Mouse (Mus musculus): Measurements from ENCODE around the gene Rhag. TPM values are rescaled to one million over a fixed set of nuclear protein-coding genes. Genes with fewer than 3 reads are reported as not detected.

Rhag gene
- polyA plus RNA-seq, 1 experiment from 2014 or later: 0.74 TPM

DNA sequence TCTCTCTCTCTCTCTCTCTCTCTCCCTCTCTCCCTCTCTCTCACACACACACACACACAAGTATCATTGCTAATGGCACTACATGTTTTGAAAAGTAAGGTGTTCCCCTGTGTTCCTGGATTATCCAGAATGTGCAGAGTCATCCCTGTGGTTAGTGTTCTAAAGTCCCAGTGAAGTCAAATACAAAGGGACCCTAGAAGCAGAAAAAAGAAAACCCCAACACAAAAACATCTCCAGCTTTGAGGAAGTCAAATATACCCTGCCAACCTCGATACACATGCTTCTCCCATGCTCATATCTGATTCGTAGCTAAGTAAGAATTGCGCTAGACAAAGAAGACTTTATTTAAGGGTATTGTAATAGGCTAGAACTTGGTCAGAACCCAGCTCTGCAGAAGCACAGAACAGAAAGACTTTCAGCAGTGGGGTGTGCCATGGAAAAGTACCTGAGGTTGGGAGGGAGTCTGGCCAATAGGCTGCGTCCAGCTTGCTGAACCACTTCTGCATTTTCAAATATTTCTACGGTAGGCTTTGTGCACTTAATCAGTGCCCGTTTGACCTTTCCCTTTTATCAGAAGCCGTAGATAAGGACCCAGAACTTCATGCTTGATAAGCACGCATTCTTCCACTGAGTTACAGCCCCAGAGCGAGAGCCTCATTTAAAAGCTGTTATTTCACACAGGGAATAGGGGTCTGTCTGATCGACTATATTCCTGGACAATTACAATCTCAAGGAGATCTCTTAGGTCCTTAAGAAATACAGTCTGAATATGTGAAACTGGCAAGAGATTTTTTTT, 58.2 kb downstream of the Rhag start:
- Histone ChIP-seq H3K27ac (ENCODE audit: low read length) (no peak overlapping the region), H3K9ac (ENCODE audit: low read length) (no peak overlapping the region), H3K9me3 (replicated peaks; ENCODE audit: control insufficient read depth, low read length) (no peaks in the 10 kb centered on the region), H3K4me2 (ENCODE audit: low read depth, low read length) (peak overlapping the region; percentile 40), H3K4me1 (ENCODE audit: control insufficient read depth, insufficient read depth, low read length) (peaks cover 6% of the 10 kb centered on the region; the same call in 1 of the 2 replicates), H3K36me3 (ENCODE audit: control insufficient read depth, insufficient read depth) (no peaks in the 10 kb centered on the region), H3K4me3 (ENCODE audit: low read length) (0 out of 2 replicates have a peak overlapping the region, but pooled peaks have one; percentile 4), H3K27me3 (ENCODE audit: control insufficient read depth, insufficient read depth, low read length) (no peaks in the 10 kb centered on the region)
- WGBS: 16% methylated on average over 10 of the region's 10 CpGs
- no peak for ATAC-seq (replicated peaks; ENCODE audit: extremely low read depth, insufficient read depth, low FRiP score)

DNA sequence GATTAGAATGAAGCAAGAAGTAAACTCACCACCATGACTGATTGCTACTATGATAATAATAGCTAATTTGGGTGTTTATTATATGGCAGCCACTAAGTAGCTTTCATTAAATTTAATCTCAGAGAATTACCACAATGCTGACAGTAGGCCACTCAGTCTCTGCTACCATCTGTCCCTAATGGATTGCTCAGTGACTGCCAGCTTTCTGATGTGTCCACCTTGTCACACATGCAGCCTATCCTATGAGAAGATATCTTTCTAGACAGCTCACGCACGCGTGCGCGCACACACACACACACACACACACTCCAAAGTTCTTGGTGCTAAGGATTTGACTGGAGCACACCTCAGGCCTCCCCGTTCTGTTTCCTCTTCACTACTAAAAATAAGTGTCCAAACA, 61.7 kb downstream of the Rhag start:
- Histone ChIP-seq H3K9ac (ENCODE audit: low read length) (no peak overlapping the region), H3K4me1 (ENCODE audit: control insufficient read depth, insufficient read depth, low read length) (peaks cover 10% of the 10 kb centered on the region; the same call in 1 of the 2 replicates), H3K9me3 (replicated peaks; ENCODE audit: control insufficient read depth, low read length) (no peaks in the 10 kb centered on the region), H3K27me3 (ENCODE audit: control insufficient read depth, insufficient read depth, low read length) (no peaks in the 10 kb centered on the region), H3K4me2 (ENCODE audit: low read depth, low read length) (no peak overlapping the region), H3K36me3 (ENCODE audit: control insufficient read depth, insufficient read depth) (no peaks in the 10 kb centered on the region), H3K4me3 (ENCODE audit: low read length) (no peak overlapping the region), H3K27ac (ENCODE audit: low read length) (no peak overlapping the region)
- 92% methylated on average over 6 of the region's 6 CpGs for WGBS
- ATAC-seq (replicated peaks; ENCODE audit: extremely low read depth, insufficient read depth, low FRiP score): no peak

DNA sequence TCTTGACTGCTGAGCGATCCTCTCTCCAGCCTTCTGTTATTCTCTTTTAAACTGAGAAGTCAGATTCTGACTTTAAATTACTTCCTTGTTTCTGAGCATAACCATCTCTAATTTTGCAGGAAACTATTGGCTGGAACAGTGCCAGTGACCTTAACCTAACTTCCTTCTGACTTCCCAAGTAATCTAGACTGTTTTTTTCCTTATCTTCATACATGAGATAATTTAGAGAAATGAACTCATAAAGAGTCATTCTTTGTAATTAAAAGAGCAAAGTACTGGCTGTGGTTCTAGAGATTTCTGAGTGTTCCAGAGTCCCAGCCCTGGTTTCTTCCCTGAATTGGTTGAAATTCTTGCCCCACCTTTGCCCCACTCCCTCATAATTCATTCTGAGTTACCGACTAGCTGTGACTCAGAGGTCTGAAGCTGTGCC, 62.7 kb downstream of the Rhag start:
- WGBS: 38% methylated on average over 2 of the region's 2 CpGs
- H3K27me3 ChIP-seq (ENCODE audit: control insufficient read depth, insufficient read depth, low read length): no peaks in the 10 kb centered on the region
- H3K9me3 ChIP-seq (replicated peaks; ENCODE audit: control insufficient read depth, low read length): no peaks in the 10 kb centered on the region
- no peak overlapping the region for H3K4me3 ChIP-seq (ENCODE audit: low read length)
- ATAC-seq (replicated peaks; ENCODE audit: extremely low read depth, insufficient read depth, low FRiP score): no peak
- no peak overlapping the region for H3K4me2 ChIP-seq (ENCODE audit: low read depth, low read length)
- H3K9ac ChIP-seq (ENCODE audit: low read length): no peak overlapping the region
- H3K27ac ChIP-seq (ENCODE audit: low read length): no peak overlapping the region
- H3K4me1 ChIP-seq (ENCODE audit: control insufficient read depth, insufficient read depth, low read length): peaks cover 18% of the 10 kb centered on the region
- H3K36me3 ChIP-seq (ENCODE audit: control insufficient read depth, insufficient read depth): no peaks in the 10 kb centered on the region

DNA sequence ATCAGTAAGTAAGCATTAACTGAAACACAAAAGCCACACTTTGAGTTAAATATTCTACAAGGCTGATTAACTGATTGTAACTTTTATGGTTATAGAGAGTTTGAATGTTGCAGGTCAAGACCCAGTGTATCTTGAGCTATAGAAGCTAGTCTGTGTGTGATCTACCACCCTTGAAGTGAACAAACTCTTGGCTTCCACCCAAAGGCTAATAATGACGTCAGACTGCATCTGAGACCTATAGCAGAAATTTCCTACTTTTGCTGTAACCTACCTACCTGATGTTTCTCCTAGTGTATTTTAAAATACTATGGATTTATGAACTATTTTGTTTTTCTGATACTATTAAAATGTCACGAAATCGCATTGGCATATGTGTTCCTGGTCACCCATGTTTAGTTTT, 63.8 kb downstream of the Rhag start:
- Histone ChIP-seq H3K4me1 (ENCODE audit: control insufficient read depth, insufficient read depth, low read length) (peaks cover 12% of the 10 kb centered on the region), H3K4me3 (ENCODE audit: low read length) (no peak overlapping the region), H3K4me2 (ENCODE audit: low read depth, low read length) (no peak overlapping the region), H3K27ac (ENCODE audit: low read length) (no peak overlapping the region), H3K36me3 (ENCODE audit: control insufficient read depth, insufficient read depth) (no peaks in the 10 kb centered on the region), H3K9ac (ENCODE audit: low read length) (no peak overlapping the region), H3K9me3 (replicated peaks; ENCODE audit: control insufficient read depth, low read length) (no peaks in the 10 kb centered on the region), H3K27me3 (ENCODE audit: control insufficient read depth, insufficient read depth, low read length) (no peaks in the 10 kb centered on the region)
- no peak for ATAC-seq (replicated peaks; ENCODE audit: extremely low read depth, insufficient read depth, low FRiP score)
- 75% methylated on average over 3 of the region's 3 CpGs for WGBS

GRCm38 (mm10) chr17:40875568-40875967, 64.6 kb downstream of the Rhag start:
- WGBS: 89% methylated on average over 1 of the region's 1 CpGs
- Histone ChIP-seq H3K4me2 (ENCODE audit: low read depth, low read length) (no peak overlapping the region), H3K27ac (ENCODE audit: low read length) (no peak overlapping the region), H3K27me3 (ENCODE audit: control insufficient read depth, insufficient read depth, low read length) (no peaks in the 10 kb centered on the region), H3K9me3 (replicated peaks; ENCODE audit: control insufficient read depth, low read length) (no peaks in the 10 kb centered on the region), H3K4me1 (ENCODE audit: control insufficient read depth, insufficient read depth, low read length) (peaks cover 12% of the 10 kb centered on the region), H3K36me3 (ENCODE audit: control insufficient read depth, insufficient read depth) (no peaks in the 10 kb centered on the region), H3K9ac (ENCODE audit: low read length) (no peak overlapping the region), H3K4me3 (ENCODE audit: low read length) (no peak overlapping the region)
- no peak for ATAC-seq (replicated peaks; ENCODE audit: extremely low read depth, insufficient read depth, low FRiP score)

- Histone ChIP-seq H3K9me3 (replicated peaks; ENCODE audit: control insufficient read depth, low read length) (no peaks in the 10 kb centered on the region), H3K9ac (ENCODE audit: low read length) (peak overlapping the region; percentile 29; the same call in 1 of the 2 replicates), H3K27ac (ENCODE audit: low read length) (no peak overlapping the region), H3K4me2 (ENCODE audit: low read depth, low read length) (peak overlapping the region; percentile 80), H3K4me3 (ENCODE audit: low read length) (peak overlapping the region; percentile 91), H3K27me3 (ENCODE audit: control insufficient read depth, insufficient read depth, low read length) (no peaks in the 10 kb centered on the region), H3K36me3 (ENCODE audit: control insufficient read depth, insufficient read depth) (no peaks in the 10 kb centered on the region), H3K4me1 (ENCODE audit: control insufficient read depth, insufficient read depth, low read length) (peaks cover 15% of the 10 kb centered on the region)
- WGBS: 27% methylated on average over 3 of the region's 3 CpGs
- no peak for ATAC-seq (replicated peaks; ENCODE audit: extremely low read depth, insufficient read depth, low FRiP score)
These were observed 66.8 kb downstream of the Rhag start for GRCm38 (mm10) chr17:40877741-40878140.

DNA sequence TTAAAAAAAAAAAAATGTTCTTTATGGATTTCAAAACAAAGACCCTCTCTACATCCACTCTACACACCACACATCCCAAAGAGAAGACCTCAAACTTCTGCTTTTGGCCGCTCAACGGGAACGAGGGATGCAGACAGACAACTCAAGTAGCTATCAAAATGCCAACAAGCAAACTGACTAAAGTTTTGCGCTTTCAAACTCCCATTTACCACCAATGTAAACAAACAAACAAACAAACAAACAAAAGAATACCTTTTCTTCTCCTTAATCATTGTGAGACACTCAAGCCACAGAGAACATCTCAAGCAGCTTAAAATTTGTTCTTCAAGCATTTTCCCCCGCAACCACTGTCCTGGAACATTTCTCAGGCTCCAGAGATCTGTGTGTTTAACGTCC, 68.6 kb downstream of the Rhag start:
- Histone ChIP-seq H3K36me3 (ENCODE audit: control insufficient read depth, insufficient read depth) (no peaks in the 10 kb centered on the region), H3K4me2 (ENCODE audit: low read depth, low read length) (peak overlapping the region; percentile 80), H3K4me1 (ENCODE audit: control insufficient read depth, insufficient read depth, low read length) (peaks cover 15% of the 10 kb centered on the region), H3K4me3 (ENCODE audit: low read length) (peak overlapping the region; percentile 91), H3K27ac (ENCODE audit: low read length) (peak overlapping the region; percentile 82; the same call in 1 of the 2 replicates), H3K9me3 (replicated peaks; ENCODE audit: control insufficient read depth, low read length) (no peaks in the 10 kb centered on the region), H3K9ac (ENCODE audit: low read length) (peak overlapping the region; percentile 92), H3K27me3 (ENCODE audit: control insufficient read depth, insufficient read depth, low read length) (no peaks in the 10 kb centered on the region)
- ATAC-seq (replicated peaks; ENCODE audit: extremely low read depth, insufficient read depth, low FRiP score): no peak
- 5% methylated on average over 6 of the region's 6 CpGs for WGBS

DNA sequence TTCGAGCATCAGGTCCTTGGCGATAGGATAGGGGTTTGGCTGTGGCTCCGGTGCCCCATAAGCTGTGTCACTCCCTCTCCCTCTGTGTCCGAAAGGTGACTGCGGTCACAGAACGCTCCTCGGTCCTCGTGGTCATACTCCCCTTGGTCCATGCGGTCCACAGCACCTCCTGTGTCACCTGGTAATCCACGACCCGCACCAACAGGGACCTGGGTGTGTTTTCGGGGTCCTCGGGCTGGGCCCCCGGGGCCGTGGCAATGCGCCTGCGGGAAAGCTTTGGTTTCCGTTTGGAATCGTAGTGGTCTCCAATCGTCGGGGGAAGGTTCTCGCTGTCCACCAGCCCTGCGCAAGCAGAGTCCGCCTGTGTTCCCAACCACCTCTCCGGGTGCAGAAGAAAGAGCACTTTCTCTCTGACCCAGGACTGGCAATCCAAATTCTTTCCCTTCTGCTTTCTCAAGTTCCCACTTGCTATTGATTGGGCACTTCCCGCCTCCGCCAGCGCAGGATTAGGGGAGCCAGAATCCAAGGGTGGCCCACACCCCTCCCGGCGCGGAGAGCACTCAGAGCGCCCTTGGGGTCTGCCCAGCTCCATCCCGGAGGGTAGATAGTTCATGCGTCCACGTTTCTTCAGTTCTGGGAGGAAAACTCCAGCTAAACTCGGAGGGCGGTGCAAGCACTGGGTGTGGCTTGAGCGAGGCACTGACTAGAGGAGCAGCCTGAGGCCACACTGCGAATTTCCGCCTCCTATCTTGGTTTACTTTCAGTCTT, 69.2 kb downstream of the Rhag start, which contains the start of gene 9130008F23Rik:
9130008F23Rik (minus strand) TSS at position 636 of the 768 bp plus-strand sequence.
- H3K36me3 ChIP-seq (ENCODE audit: control insufficient read depth, insufficient read depth): no peaks in the 10 kb centered on the region
- H3K4me2 ChIP-seq (ENCODE audit: low read depth, low read length): peak within 1 kb of the TSS; percentile 80
- under 1% methylated on average over 40 of the region's 40 CpGs for WGBS
- peak within 1 kb of the TSS; percentile 82 for H3K27ac ChIP-seq (ENCODE audit: low read length)
- peaks cover 15% of the 10 kb centered on the region for H3K4me1 ChIP-seq (ENCODE audit: control insufficient read depth, insufficient read depth, low read length)
- H3K9ac ChIP-seq (ENCODE audit: low read length): peak within 1 kb of the TSS; percentile 92
- H3K27me3 ChIP-seq (ENCODE audit: control insufficient read depth, insufficient read depth, low read length): no peaks in the 10 kb centered on the region
- H3K4me3 ChIP-seq (ENCODE audit: low read length): peak within 1 kb of the TSS; percentile 91
- no peaks in the 10 kb centered on the region for H3K9me3 ChIP-seq (replicated peaks; ENCODE audit: control insufficient read depth, low read length)
- peak; percentile 85 for ATAC-seq (replicated peaks; ENCODE audit: extremely low read depth, insufficient read depth, low FRiP score)

DNA sequence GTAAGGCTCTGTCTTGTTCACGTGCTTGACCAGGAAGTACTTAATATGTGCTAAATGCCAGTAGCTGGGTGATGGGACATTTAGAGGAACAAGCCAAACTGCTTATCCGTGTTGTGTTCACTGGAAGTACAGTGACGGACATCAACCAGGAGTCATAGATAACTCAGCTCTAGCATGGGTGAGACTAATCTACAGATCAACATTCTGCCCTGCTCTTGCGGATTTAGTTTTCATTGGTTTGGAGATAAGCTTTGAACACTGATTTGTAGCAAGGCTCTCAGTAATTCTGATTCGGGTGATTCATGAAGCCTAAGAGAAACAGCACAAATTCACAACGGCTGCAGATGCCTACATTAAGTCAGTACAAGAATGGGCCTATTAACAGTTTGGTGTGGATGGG, 71.2 kb downstream of the Rhag start:
- Histone ChIP-seq H3K36me3 (ENCODE audit: control insufficient read depth, insufficient read depth) (no peaks in the 10 kb centered on the region), H3K27me3 (ENCODE audit: control insufficient read depth, insufficient read depth, low read length) (no peaks in the 10 kb centered on the region), H3K4me3 (ENCODE audit: low read length) (no peak overlapping the region), H3K9me3 (replicated peaks; ENCODE audit: control insufficient read depth, low read length) (no peaks in the 10 kb centered on the region), H3K27ac (ENCODE audit: low read length) (no peak overlapping the region), H3K4me1 (ENCODE audit: control insufficient read depth, insufficient read depth, low read length) (peaks cover 15% of the 10 kb centered on the region), H3K9ac (ENCODE audit: low read length) (no peak overlapping the region), H3K4me2 (ENCODE audit: low read depth, low read length) (no peak overlapping the region)
- ATAC-seq (replicated peaks; ENCODE audit: extremely low read depth, insufficient read depth, low FRiP score): no peak
- 90% methylated on average over 6 of the region's 6 CpGs for WGBS
